Comparison of ENCODE assay signal across 8 mouse cellular contexts in genomic region chr9:123478586-123479195, GRCm38 (mm10). TPM values are rescaled to one million over a fixed set of nuclear protein-coding genes. Genes with fewer than 3 reads are reported as not detected.
DNase-seq lines count a peak whose midpoint lies in the region; ATAC-seq and TF ChIP-seq lines count a peak whose summit lies in the region.

Gene Limd1 (plus strand): TSS chr9:123478706.

- peak; percentile 77 for ATAC-seq in liver, embryonic 13.5 days (ENCODE audit: low read depth)
- peak; percentile 89 for ATAC-seq in stomach, embryonic 16.5 days (ENCODE audit: insufficient read depth, low FRiP score)

- WGBS in embryonic facial prominence, embryonic 10.5 days = 2% methylated on average over 55 of the region's 57 CpGs
- WGBS in kidney, adult 2 months = 1% methylated on average over 45 of the region's 57 CpGs
- under 1% methylated on average over 35 of the region's 57 CpGs for WGBS in liver, embryonic 13.5 days (ENCODE audit: insufficient replicate concordance)
- WGBS in stomach, embryonic 16.5 days = under 1% methylated on average over 35 of the region's 57 CpGs

- peak within 1 kb of the TSS; percentile 95 for H3K4me2 ChIP-seq in liver, embryonic 13.5 days
- H3K4me2 ChIP-seq in stomach, embryonic 16.5 days (ENCODE audit: low read depth, low read length) = peak within 1 kb of the TSS; percentile 92

- peak within 1 kb of the TSS; percentile 88 for H3K9ac ChIP-seq in liver, embryonic 13.5 days
- peak within 1 kb of the TSS; percentile 87 for H3K9ac ChIP-seq in stomach, embryonic 16.5 days (ENCODE audit: low read length)

- H3K27me3 ChIP-seq in embryonic facial prominence, embryonic 10.5 days (replicated peaks; ENCODE audit: low read depth, poor library complexity, severe bottlenecking) = no peaks in the 10 kb centered on the region
- no peaks in the 10 kb centered on the region for H3K27me3 ChIP-seq in kidney, adult 2 months (replicated peaks; ENCODE audit: control insufficient read depth, insufficient read depth, low read length)
- H3K27me3 ChIP-seq in liver, embryonic 13.5 days = peaks cover 2% of the 10 kb centered on the region; the same call in 1 of the 2 replicates
- H3K27me3 ChIP-seq in stomach, embryonic 16.5 days (ENCODE audit: control insufficient read depth, insufficient read depth, low read length) = no peaks in the 10 kb centered on the region

- peaks cover 59% of the 10 kb centered on the region for H3K4me1 ChIP-seq in embryonic facial prominence, embryonic 10.5 days
- H3K4me1 ChIP-seq in kidney, adult 2 months (ENCODE audit: control insufficient read depth, insufficient read depth, low read length) = peaks cover 13% of the 10 kb centered on the region
- peaks cover 58% of the 10 kb centered on the region for H3K4me1 ChIP-seq in liver, embryonic 13.5 days (replicated peaks)
- peaks cover 43% of the 10 kb centered on the region for H3K4me1 ChIP-seq in stomach, embryonic 16.5 days (ENCODE audit: control insufficient read depth, insufficient read depth, low read length)

- DNase-seq in 3134 (ENCODE audit: extremely low read depth, insufficient read length, low spot score) = peak; percentile 84
- peak; percentile 70 for DNase-seq in adipocyte (ENCODE audit: low spot score)
- peak; percentile 86 for DNase-seq in embryonic facial prominence, embryonic 10.5 days (ENCODE audit: low spot score)
- peak; percentile 67 for DNase-seq in heart, adult 8-10 months (ENCODE audit: low spot score)
- DNase-seq in kidney, adult 2 months = peak; percentile 83
- peak; percentile 66 for DNase-seq in liver, embryonic 13.5 days
- DNase-seq in naive thymus-derived CD4-positive, alpha-beta T cell, adult 2 months (ENCODE audit: low read depth) = peak; percentile 80

- H3K9me3 ChIP-seq in embryonic facial prominence, embryonic 10.5 days = no peaks in the 10 kb centered on the region
- no peaks in the 10 kb centered on the region for H3K9me3 ChIP-seq in liver, embryonic 13.5 days (replicated peaks)
- no peaks in the 10 kb centered on the region for H3K9me3 ChIP-seq in stomach, embryonic 16.5 days (replicated peaks; ENCODE audit: control insufficient read depth, low read length)

- TF ChIP-seq CTCF in kidney, adult 2 months (conservative IDR thresholded peaks at IDR 0.05; ENCODE audit: insufficient read depth, insufficient read length, low read depth, low read length) = no peak; the same call in 1 of the 2 replicates

- peak within 1 kb of the TSS; percentile 75 for H3K4me3 ChIP-seq in embryonic facial prominence, embryonic 10.5 days
- peak within 1 kb of the TSS; percentile 76 for H3K4me3 ChIP-seq in kidney, adult 2 months (ENCODE audit: insufficient read depth, low read depth, low read length)
- peak within 1 kb of the TSS; percentile 81 for H3K4me3 ChIP-seq in liver, embryonic 13.5 days (replicated peaks)
- H3K4me3 ChIP-seq in stomach, embryonic 16.5 days (replicated peaks; ENCODE audit: low read length) = peak within 1 kb of the TSS; percentile 80

- peak within 1 kb of the TSS; percentile 88 for H3K27ac ChIP-seq in embryonic facial prominence, embryonic 10.5 days (replicated peaks)
- H3K27ac ChIP-seq in kidney, adult 2 months (ENCODE audit: insufficient read depth, low read depth, low read length) = peak within 1 kb of the TSS; percentile 63
- H3K27ac ChIP-seq in liver, embryonic 13.5 days = peak within 1 kb of the TSS; percentile 91
- H3K27ac ChIP-seq in stomach, embryonic 16.5 days (ENCODE audit: low read length) = peak within 1 kb of the TSS; percentile 91

- H3K36me3 ChIP-seq in embryonic facial prominence, embryonic 10.5 days (replicated peaks) = peaks cover 42% of the 10 kb centered on the region
- H3K36me3 ChIP-seq in kidney, adult 2 months (ENCODE audit: control insufficient read depth, insufficient read depth, low read length) = no peaks in the 10 kb centered on the region
- peaks cover 36% of the 10 kb centered on the region for H3K36me3 ChIP-seq in liver, embryonic 13.5 days
- H3K36me3 ChIP-seq in stomach, embryonic 16.5 days (ENCODE audit: control insufficient read depth, insufficient read depth, low read length) = no peaks in the 10 kb centered on the region

- no peak for TF ChIP-seq POLR2A in kidney, adult 2 months (IDR thresholded peaks at IDR 0.05; ENCODE audit: low read depth, low read length)

RNA-seq across cellular contexts. Expression of gene Limd1, which starts in this region (rescaled TPM):
- 52.1 and 60.8 TPM in 2 replicates for polyA plus RNA-seq in embryonic facial prominence, embryonic 10.5 days (2016; fragmentation: Nextera tagmentation; extraction: Ambion mirVana)
- total RNA-seq in heart, adult 8-10 months (2022) = 10 to 100 TPM; 34.0 to 52.2 (median 36.9) TPM
- polyA plus RNA-seq in kidney, adult 2 months (2012; rRNA removed) = 56.9 and 58.7 TPM in 2 replicates
- 21.5 and 25.8 TPM in 2 replicates for polyA plus RNA-seq in liver, embryonic 13.5 days (2015; fragmentation: Nextera tagmentation; extraction: Ambion mirVana)
- polyA plus RNA-seq in stomach, embryonic 16.5 days (2015; fragmentation: Nextera tagmentation; extraction: Ambion mirVana) = 48.8 and 49.6 TPM in 2 replicates

Comparison
In these comparisons a context has a peak if more than half of its experiments do, and no peak if none do; other contexts are left out.
1. Peak in every context shown above with its lines: DNase-seq, ATAC-seq, H3K4me3 ChIP-seq and H3K27ac ChIP-seq.